Mouse (Mus musculus): ENCODE measurements around the gene Gm10300. TPM values are rescaled to one million over a fixed set of nuclear protein-coding genes. Genes with fewer than 3 reads are reported as not detected.

Gm10300 gene
- polyA plus RNA-seq, 1 experiment, result not detected

GRCm38 (mm10) chr4:132041471-132042332 lies 32.8 kb upstream of the Gm10300 start:
- H3K27ac ChIP-seq (replicated peaks; ENCODE audit: low read depth, low read length), result no peak overlapping the region
- H3K4me1 ChIP-seq (ENCODE audit: control insufficient read depth, insufficient read depth, insufficient read length, low read length), result peaks cover 12% of the 10 kb centered on the region
- no peak overlapping the region for H3K4me3 ChIP-seq (ENCODE audit: insufficient read depth, low read depth, low read length)

- Histone ChIP-seq H3K4me3 (ENCODE audit: insufficient read depth, low read depth, low read length) (no peak overlapping the region), H3K27ac (replicated peaks; ENCODE audit: low read depth, low read length) (no peak overlapping the region), H3K4me1 (ENCODE audit: control insufficient read depth, insufficient read depth, insufficient read length, low read length) (peaks cover 9% of the 10 kb centered on the region)
Measured at GRCm38 (mm10) chr4:132043726-132044125, 30.8 kb upstream of the Gm10300 start.

GRCm38 (mm10) chr4:132048011-132048991 lies 26.2 kb upstream of the Gm10300 start:
- H3K27ac ChIP-seq (replicated peaks; ENCODE audit: low read depth, low read length), result no peak overlapping the region
- peaks cover 2% of the 10 kb centered on the region; the same call in 1 of the 2 replicates for H3K4me1 ChIP-seq (ENCODE audit: control insufficient read depth, insufficient read depth, insufficient read length, low read length)
- H3K4me3 ChIP-seq (ENCODE audit: insufficient read depth, low read depth, low read length), result peak overlapping the region; percentile 57

GRCm38 (mm10) chr4:132048995-132049404 lies 25.5 kb upstream of the Gm10300 start:
- Histone ChIP-seq H3K4me3 (ENCODE audit: insufficient read depth, low read depth, low read length) (peak overlapping the region; percentile 57), H3K27ac (replicated peaks; ENCODE audit: low read depth, low read length) (no peak overlapping the region), H3K4me1 (ENCODE audit: control insufficient read depth, insufficient read depth, insufficient read length, low read length) (peaks cover 2% of the 10 kb centered on the region; the same call in 1 of the 2 replicates)

- Histone ChIP-seq H3K4me3 (ENCODE audit: insufficient read depth, low read depth, low read length) (peak overlapping the region; percentile 12; the same call in 1 of the 2 replicates), H3K27ac (replicated peaks; ENCODE audit: low read depth, low read length) (no peak overlapping the region)
Measured at GRCm38 (mm10) chr4:132049549-132050200, 24.8 kb upstream of the Gm10300 start.

GRCm38 (mm10) chr4:132051321-132052275 lies 22.9 kb upstream of the Gm10300 start:
- peaks cover 2% of the 10 kb centered on the region; the same call in 1 of the 2 replicates for H3K4me1 ChIP-seq (ENCODE audit: control insufficient read depth, insufficient read depth, insufficient read length, low read length)
- H3K27ac ChIP-seq (replicated peaks; ENCODE audit: low read depth, low read length), result no peak overlapping the region
- H3K4me3 ChIP-seq (ENCODE audit: insufficient read depth, low read depth, low read length), result no peak overlapping the region

More at GRCm38 (mm10) chr4:132049549-132050200, 24.8 kb upstream of the Gm10300 start:
- H3K4me1 ChIP-seq (ENCODE audit: control insufficient read depth, insufficient read depth, insufficient read length, low read length), result peaks cover 2% of the 10 kb centered on the region; the same call in 1 of the 2 replicates

GRCm38 (mm10) chr4:132057311-132057710 lies 17.2 kb upstream of the Gm10300 start:
- Histone ChIP-seq H3K4me1 (ENCODE audit: control insufficient read depth, insufficient read depth, insufficient read length, low read length) (peaks cover 13% of the 10 kb centered on the region; the same call in 1 of the 2 replicates), H3K4me3 (ENCODE audit: insufficient read depth, low read depth, low read length) (no peak overlapping the region), H3K27ac (replicated peaks; ENCODE audit: low read depth, low read length) (no peak overlapping the region)

GRCm38 (mm10) chr4:132059541-132059940 lies 15.0 kb upstream of the Gm10300 start:
- no peak overlapping the region for H3K4me3 ChIP-seq (ENCODE audit: insufficient read depth, low read depth, low read length)
- H3K4me1 ChIP-seq (ENCODE audit: control insufficient read depth, insufficient read depth, insufficient read length, low read length), result peaks cover 20% of the 10 kb centered on the region
- no peak overlapping the region for H3K27ac ChIP-seq (replicated peaks; ENCODE audit: low read depth, low read length)

GRCm38 (mm10) chr4:132060040-132060832 lies 14.3 kb upstream of the Gm10300 start:
- H3K4me1 ChIP-seq (ENCODE audit: control insufficient read depth, insufficient read depth, insufficient read length, low read length), result peaks cover 27% of the 10 kb centered on the region
- no peak overlapping the region for H3K27ac ChIP-seq (replicated peaks; ENCODE audit: low read depth, low read length)
- H3K4me3 ChIP-seq (ENCODE audit: insufficient read depth, low read depth, low read length), result no peak overlapping the region

- Histone ChIP-seq H3K4me1 (ENCODE audit: control insufficient read depth, insufficient read depth, insufficient read length, low read length) (peaks cover 36% of the 10 kb centered on the region), H3K4me3 (ENCODE audit: insufficient read depth, low read depth, low read length) (no peak overlapping the region), H3K27ac (replicated peaks; ENCODE audit: low read depth, low read length) (no peak overlapping the region)
Measured at GRCm38 (mm10) chr4:132062289-132062688, 12.2 kb upstream of the Gm10300 start.

GRCm38 (mm10) chr4:132062934-132063884 lies 11.3 kb upstream of the Gm10300 start:
- H3K4me1 ChIP-seq (ENCODE audit: control insufficient read depth, insufficient read depth, insufficient read length, low read length), result peaks cover 39% of the 10 kb centered on the region
- no peak overlapping the region for H3K27ac ChIP-seq (replicated peaks; ENCODE audit: low read depth, low read length)
- no peak overlapping the region for H3K4me3 ChIP-seq (ENCODE audit: insufficient read depth, low read depth, low read length)

GRCm38 (mm10) chr4:132064550-132064949 lies 9.9 kb upstream of the Gm10300 start:
- Histone ChIP-seq H3K4me1 (ENCODE audit: control insufficient read depth, insufficient read depth, insufficient read length, low read length) (peaks cover 38% of the 10 kb centered on the region), H3K27ac (replicated peaks; ENCODE audit: low read depth, low read length) (no peak overlapping the region)

More at GRCm38 (mm10) chr4:132064550-132064949, 9.9 kb upstream of the Gm10300 start:
- no peak overlapping the region for H3K4me3 ChIP-seq (ENCODE audit: insufficient read depth, low read depth, low read length)

Measured in brown adipose tissue, adult 24 weeks (tissue).